Mouse (Mus musculus) gastrocnemius, postnatal 4 days (tissue): Measurements from ENCODE around the gene Parl. TPM values are rescaled to one million over a fixed set of nuclear protein-coding genes. Genes with fewer than 3 reads are reported as not detected.

Source experiments
- DNase-seq, 2 experiments: peaks; one replicate each; pipeline ENCODE4 v3.0.0; 2021 to 2022; ENCODE audit warnings: low spot score in 2 of 2, mixed read lengths in 2 of 2
- total RNA-seq, 2 experiments: library from RNA; stranded (reverse); gene quantifications; 2 replicates each; pipeline ENCODE4 v1.2.3; 2021

Parl gene
- total RNA-seq, 2 experiments from 2014 or later, result 75.2 to 85.9 TPM

DNA sequence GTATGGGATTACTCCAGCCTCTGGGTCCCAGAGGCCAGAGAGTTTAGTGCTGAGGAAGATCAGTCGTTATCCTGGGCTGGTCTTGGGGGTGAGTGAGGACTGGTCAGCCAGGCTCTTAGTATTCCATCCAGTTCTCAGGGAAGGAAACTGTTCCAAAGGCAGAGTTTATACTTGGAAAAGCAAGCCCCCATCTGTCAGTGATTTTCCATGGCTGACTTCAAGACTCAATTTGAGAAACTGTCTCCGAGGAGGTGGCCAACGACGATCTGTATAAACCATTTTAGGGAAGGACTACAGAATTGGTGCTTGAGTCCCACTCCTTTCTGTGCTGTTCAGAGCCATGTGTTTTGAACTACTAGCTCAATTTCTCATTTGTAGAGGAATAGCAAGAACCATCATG lies 63.5 kb downstream of the Parl start:
- DNase-seq, result no peak

DNA sequence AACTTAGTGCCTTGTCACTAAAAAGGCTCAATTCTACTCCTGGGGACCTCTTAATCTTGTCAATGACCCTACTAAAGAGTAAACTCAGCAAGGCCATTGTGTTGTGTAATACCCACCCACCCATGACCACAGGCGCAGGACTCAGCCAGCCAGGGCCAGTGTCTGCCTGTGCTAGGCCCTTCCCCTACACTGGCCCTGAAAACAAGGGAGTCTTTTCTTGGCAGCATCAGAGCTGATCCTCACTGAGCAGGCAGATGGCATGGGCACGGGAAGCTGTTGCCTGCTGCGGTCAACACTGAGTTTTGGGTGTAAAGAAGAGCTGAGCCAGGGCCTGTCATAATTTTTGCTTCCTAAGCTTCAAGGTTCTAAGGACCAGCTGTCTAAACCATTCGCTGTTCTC lies 64.8 kb downstream of the Parl start:
- no peak for DNase-seq

DNA sequence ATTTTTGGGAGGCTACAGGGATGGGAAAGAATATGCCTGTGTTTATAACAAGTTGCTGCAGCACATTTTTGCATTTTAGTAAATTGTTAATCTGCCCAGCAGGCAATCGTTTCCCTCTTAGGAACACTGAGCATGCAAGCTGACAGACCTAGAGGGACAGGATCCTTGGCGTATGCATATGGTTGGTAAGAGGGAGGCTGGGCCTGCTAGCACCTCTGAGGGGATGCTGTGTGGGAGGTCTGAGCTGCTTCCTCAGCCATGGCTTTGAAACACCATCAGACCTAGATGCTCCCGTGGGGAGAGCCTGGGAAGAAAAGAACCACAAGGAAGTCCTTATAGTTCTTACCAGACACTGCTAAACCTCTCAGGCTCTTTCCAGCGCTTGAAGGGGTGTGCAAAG lies 67.8 kb downstream of the Parl start:
- no peak for DNase-seq

Other genes with a start within 250 kb of the Parl start
- gene Klhl24, start 204.8 kb downstream of the Parl start, total RNA-seq, result 100 to 1,000 TPM; 139 to 162 TPM
- gene Yeats2, start 161.3 kb downstream of the Parl start, total RNA-seq, result 10 to 100 TPM; 42.0 to 51.7 TPM
- 1 to 10 TPM; 1.7 to 1.9 TPM for gene Map6d1, start 61.0 kb downstream of the Parl start, total RNA-seq
- gene Cyp2ab1, start 23.0 kb upstream of the Parl start, total RNA-seq, result under 1 TPM in 1 of 2 experiments, not detected in 1; 0.34 TPM
- gene Abcc5, start 124.0 kb upstream of the Parl start, total RNA-seq, result 10 to 100 TPM; 59.3 to 70.1 TPM
- 10 to 100 TPM; 46.3 to 51.8 TPM for gene Eif2b5, start 196.4 kb upstream of the Parl start, total RNA-seq
- gene Dvl3, start 214.6 kb upstream of the Parl start, total RNA-seq, result 10 to 100 TPM; 60.7 to 63.6 TPM
- 100 to 1,000 TPM; 234 to 258 TPM for gene Ap2m1, start 233.1 kb upstream of the Parl start, total RNA-seq
- 10 to 100 TPM; 54.1 to 55.7 TPM for gene Abcf3, start 246.2 kb upstream of the Parl start, total RNA-seq